Mouse (Mus musculus): ENCODE data around the gene AC124108.1.

The AC124108.1 gene

DNA sequence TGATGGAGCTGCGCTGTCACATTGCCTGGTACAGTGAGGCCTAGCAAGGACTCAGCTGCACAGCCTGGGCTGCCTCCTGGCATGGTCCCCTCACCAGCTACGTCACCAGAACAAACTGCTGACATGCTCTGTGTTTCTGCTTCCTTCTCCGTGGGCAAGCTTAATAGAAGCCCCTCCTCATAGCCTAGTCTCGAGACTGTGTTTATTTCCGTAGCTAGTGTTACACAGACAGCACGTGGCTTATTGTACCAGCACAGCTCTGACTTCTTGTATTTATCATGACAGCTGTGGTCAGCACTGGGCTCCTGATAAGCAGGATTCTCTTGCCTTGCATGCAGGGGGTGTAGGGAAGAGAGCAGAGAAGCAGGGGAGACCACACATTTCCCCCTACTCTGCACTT lies 54.9 kb downstream of the AC124108.1 start:
- DNase-seq (ENCODE audit: low spot score) = no peak

DNA sequence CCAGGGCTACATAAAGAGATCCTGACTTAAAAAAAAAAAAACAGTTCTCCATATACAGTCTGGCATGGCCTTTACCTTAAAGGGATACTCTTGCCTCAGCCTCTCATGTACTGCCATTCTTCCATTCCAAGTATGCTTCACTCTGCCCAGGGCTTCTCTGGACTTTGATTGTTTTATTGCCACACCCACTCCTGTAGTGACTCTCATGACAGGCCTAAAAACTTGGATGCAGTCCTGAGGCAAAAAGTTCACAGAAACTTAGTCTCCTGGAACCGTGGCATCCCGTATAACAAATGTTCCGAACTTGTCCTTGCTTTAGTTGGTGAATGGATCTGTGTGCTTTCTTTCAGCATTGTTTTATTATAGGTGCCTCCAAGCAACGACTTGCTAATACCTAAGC lies 55.4 kb downstream of the AC124108.1 start:
- DNase-seq (ENCODE audit: low spot score) = no peak

DNA sequence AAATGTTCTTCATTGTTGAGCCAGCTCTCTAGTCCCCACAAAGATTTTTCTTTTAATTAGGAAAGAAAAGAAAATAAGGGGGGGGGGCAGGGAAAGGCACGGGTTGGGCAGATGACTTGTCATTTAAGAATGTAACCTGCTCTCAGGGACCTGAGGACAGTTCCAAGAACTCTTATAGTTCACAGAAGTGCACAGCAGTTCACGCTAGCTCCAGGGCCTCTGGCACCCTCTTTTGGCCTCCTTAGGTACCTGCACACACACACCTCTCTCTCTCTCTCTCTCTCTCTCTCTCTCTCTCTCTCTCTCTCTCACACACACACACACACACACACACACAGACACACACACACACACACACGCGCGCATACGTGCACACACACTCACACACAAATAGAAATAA lies 63.2 kb downstream of the AC124108.1 start:
- DNase-seq (ENCODE audit: low spot score) = no peak

Measured in urinary bladder, postnatal 25 days (tissue).